Mouse (Mus musculus) ES-E14 (cell line): ENCODE results near the gene Usp37. TPM values are rescaled to one million over a fixed set of nuclear protein-coding genes. Genes with fewer than 3 reads are reported as not detected.

Source experiments
- DNase-seq: peaks from one replicate; pipeline ENCODE4 v3.0.0-alpha.2; 2013; ENCODE audit warnings: low read depth, low spot score
- H3K27ac ChIP-seq: 2 replicates; pipeline ENCODE4 v1.5.1; 2012; ENCODE audit warnings: low read depth, mild to moderate bottlenecking, low read length, moderate library complexity, mixed read lengths; ENCODE audit not compliant: poor library complexity, insufficient read depth, severe bottlenecking
- H3K36me3 ChIP-seq: 2 replicates; pipeline ENCODE4 v1.6.1; 2012; ENCODE audit warnings: mild to moderate bottlenecking, low read length, moderate library complexity, mixed read lengths; ENCODE audit not compliant: control insufficient read depth, poor library complexity, insufficient read depth, severe bottlenecking
- H3K4me1 ChIP-seq, 2 experiments: fragments of 150-350 bp in 1 of 2; sonication (generic) in 1 of 2; 2 replicates each; pipeline ENCODE4 v1.6.1; 2012; ENCODE audit warnings: low read length in 2 of 2, mild to moderate bottlenecking in 1 of 2, mixed read lengths in 1 of 2; ENCODE audit not compliant: control insufficient read depth in 2 of 2, insufficient read depth in 2 of 2, poor library complexity in 1 of 2
- H3K4me3 ChIP-seq, 2 experiments: fragments of 150-350 bp in 1 of 2; sonication (generic) in 1 of 2; 2 replicates each; pipeline ENCODE4 v1.5.1; 2012; ENCODE audit warnings: low read length in 2 of 2, low read depth in 1 of 2, mild to moderate bottlenecking in 1 of 2, mixed read lengths in 1 of 2; ENCODE audit not compliant: insufficient read depth in 1 of 2, poor library complexity in 1 of 2, severe bottlenecking in 1 of 2
- H3K9ac ChIP-seq: 2 replicates; pipeline ENCODE4 v1.6.1; 2012; ENCODE audit warnings: low read depth, mild to moderate bottlenecking, low read length, mixed read lengths; ENCODE audit not compliant: poor library complexity, insufficient read depth, severe bottlenecking
- H3K9me3 ChIP-seq: fragments of 150-350 bp; sonication (generic); 2 replicates; pipeline ENCODE4 v1.6.1; 2012; ENCODE audit warnings: low read depth, mild to moderate bottlenecking, low read length; ENCODE audit not compliant: control insufficient read depth, insufficient read depth
- CHD2 ChIP-seq: IDR thresholded peaks from 2 replicates; pipeline ENCODE4 v1.6.1; 2014; ENCODE audit warnings: mild to moderate bottlenecking, low read depth, low read length, inconsistent platforms
- HCFC1 ChIP-seq: IDR thresholded peaks from 2 replicates; pipeline ENCODE4 v1.6.1; 2012; ENCODE audit warnings: low read length, inconsistent platforms, borderline replicate concordance; ENCODE audit not compliant: insufficient read depth
- MAFK ChIP-seq: IDR thresholded peaks from 2 replicates; pipeline ENCODE4 v1.6.1; 2014; ENCODE audit warnings: mild to moderate bottlenecking, low read depth, low read length, inconsistent platforms; ENCODE audit not compliant: insufficient read depth
- ZC3H11A ChIP-seq: IDR thresholded peaks from 2 replicates; pipeline ENCODE4 v1.6.1; 2012; ENCODE audit warnings: low read depth, mild to moderate bottlenecking, inconsistent platforms, low read length, borderline replicate concordance
- ZNF384 ChIP-seq: IDR thresholded peaks from 2 replicates; pipeline ENCODE4 v1.6.1; 2012; ENCODE audit warnings: low read depth, low read length, inconsistent platforms
- in situ Hi-C, 2 experiments: fragments of 600-800 bp; cut with MboI; formaldehyde crosslinking; loops; one replicate each; pipeline ENCODE4 v1.15.1; 2025; ENCODE audit warnings: low sequenced_read_pairs in 2 of 2, inconsistent platforms in 1 of 2; ENCODE audit not compliant: unreplicated experiment in 2 of 2
- total RNA-seq: library from RNA; depleted of rRNA; stranded (reverse); fragments of 300-350 nt; gene quantifications from 2 replicates; pipeline ENCODE4 v1.2.3, GENCODE M21; 2012

Gene Usp37
- total RNA-seq, 1 experiment: 44.8 TPM

- TF ChIP-seq CHD2: no peak
- TF ChIP-seq ZNF384: no peak
- TF ChIP-seq ZC3H11A: no peak
- no peak for TF ChIP-seq MAFK
- no peak for TF ChIP-seq HCFC1
- H3K9ac ChIP-seq: no peak overlapping the region
- H3K9me3 ChIP-seq: no peaks in the 10 kb centered on the region
- H3K4me1 ChIP-seq: 0 out of 4 replicates have a peak, but pooled peaks cover 0 to 1% of the 10 kb centered on the region in 2 experiments
- H3K36me3 ChIP-seq: no peaks in the 10 kb centered on the region
- in situ Hi-C loops: no loop called here
- no peak overlapping the region for H3K4me3 ChIP-seq
- H3K27ac ChIP-seq: no peak overlapping the region
- DNase-seq: no peak
Observed at GRCm38 (mm10) chr1:74511306-74511705, 32.8 kb downstream of the Usp37 start.

GRCm38 (mm10) chr1:74507780-74508179 is 36.3 kb downstream of the Usp37 start:
- Histone ChIP-seq H3K9ac (peak overlapping the region; percentile 37; the same call in 1 of the 2 replicates), H3K4me3 (peak overlapping the region in 1 of 2 experiments; percentile 81; a peak in 1 of 4 replicates), H3K4me1 (peaks cover 1 to 8% of the 10 kb centered on the region in 2 experiments; a peak in 1 of 4 replicates), H3K36me3 (no peaks in the 10 kb centered on the region), H3K9me3 (no peaks in the 10 kb centered on the region), H3K27ac (no peak overlapping the region)
- TF ChIP-seq ZC3H11A (no peak), ZNF384 (no peak), CHD2 (no peak), HCFC1 (no peak), MAFK (no peak)
- in situ Hi-C loops: no loop called here
- DNase-seq: no peak

GRCm38 (mm10) chr1:74506471-74506881 is 37.6 kb downstream of the Usp37 start:
- peak; percentile 77 for DNase-seq
- no peaks in the 10 kb centered on the region; the same call in 1 of the 2 replicates for H3K36me3 ChIP-seq
- H3K9me3 ChIP-seq: no peaks in the 10 kb centered on the region
- peak overlapping the region; percentile 97 for H3K27ac ChIP-seq
- TF ChIP-seq MAFK: no peak
- peak; percentile 93 for TF ChIP-seq CHD2
- no peak for TF ChIP-seq ZC3H11A
- H3K9ac ChIP-seq: peak overlapping the region; percentile 99
- peak overlapping the region; percentile 81 to 93 for H3K4me3 ChIP-seq
- in situ Hi-C loops: no loop called here
- peaks cover 1 to 8% of the 10 kb centered on the region in 2 experiments; a peak in 1 of 4 replicates for H3K4me1 ChIP-seq

- in situ Hi-C loops: no loop called here
- Histone ChIP-seq H3K9me3 (no peaks in the 10 kb centered on the region), H3K27ac (peak within 1 kb of the TSS; percentile 97), H3K4me3 (peak within 1 kb of the TSS; percentile 95 to 99), H3K4me1 (peaks cover 1 to 8% of the 10 kb centered on the region in 2 experiments; a peak in 1 of 4 replicates), H3K36me3 (no peaks in the 10 kb centered on the region; the same call in 1 of the 2 replicates), H3K9ac (peak within 1 kb of the TSS; percentile 99)
- TF ChIP-seq CHD2: peak; percentile 66; the same call in 1 of the 2 replicates
- TF ChIP-seq ZC3H11A: no peak
- TF ChIP-seq MAFK: no peak
- no peak for TF ChIP-seq ZNF384
- no peak for TF ChIP-seq HCFC1
- peak; percentile 99 for DNase-seq
Observed at GRCm38 (mm10) chr1:74505721-74506464, 38.2 kb downstream of the Usp37 start, which contains the start of gene Cnot9. Gene Cnot9 (plus strand): TSS chr1:74506058.

GRCm38 (mm10) chr1:74505393-74505720 is 38.7 kb downstream of the Usp37 start:
- peak overlapping the region; percentile 96 for H3K9ac ChIP-seq
- H3K9me3 ChIP-seq: no peaks in the 10 kb centered on the region
- peak overlapping the region; percentile 84 for H3K27ac ChIP-seq
- no peak for TF ChIP-seq CHD2
- no peak for TF ChIP-seq ZNF384
- TF ChIP-seq ZC3H11A: no peak
- no peak for TF ChIP-seq HCFC1
- no peak for TF ChIP-seq MAFK
- no peak for DNase-seq
- peaks cover 1 to 8% of the 10 kb centered on the region in 2 experiments; a peak in 1 of 4 replicates for H3K4me1 ChIP-seq
- no peaks in the 10 kb centered on the region; the same call in 1 of the 2 replicates for H3K36me3 ChIP-seq
- peak overlapping the region; percentile 95 to 99 for H3K4me3 ChIP-seq
- in situ Hi-C loops: no loop called here
